Mouse (Mus musculus): ENCODE measurements around the gene Slc38a4. TPM values are rescaled to one million over a fixed set of nuclear protein-coding genes. Genes with fewer than 3 reads are reported as not detected.

Gene Slc38a4
- total and polyA plus RNA-seq, 3 experiments = 0.13 to 0.51 (median 0.17) TPM

- DNase-seq (ENCODE audit: extremely low read depth) = no peak
- TF ChIP-seq MXI1 (IDR thresholded peaks at IDR 0.05; ENCODE audit: low read depth, low read length) = no peak
- TF ChIP-seq MAZ (IDR thresholded peaks at IDR 0.05; ENCODE audit: low read depth, low read length) = no peak
- TF ChIP-seq MAX (IDR thresholded peaks at IDR 0.05; ENCODE audit: low read length) = no peak
- TF ChIP-seq RCOR1 (conservative IDR thresholded peaks at IDR 0.05; ENCODE audit: low read depth, low read length) = no peak
- TF ChIP-seq RAD21 (IDR thresholded peaks at IDR 0.05; ENCODE audit: low read depth, low read length) = no peak
- TF ChIP-seq ZNF384 (IDR thresholded peaks at IDR 0.05; ENCODE audit: low read depth, low read length) = no peak
- TF ChIP-seq CTCF (conservative IDR thresholded peaks at IDR 0.05 in 1 of 2, IDR thresholded peaks at IDR 0.05 in 1 of 2; ENCODE audit: low read depth in 2 of 2, low read length in 2 of 2) = no peak
- TF ChIP-seq MYC (IDR thresholded peaks at IDR 0.05; ENCODE audit: low read depth, low read length) = no peak
- TF ChIP-seq HCFC1 (IDR thresholded peaks at IDR 0.05; ENCODE audit: low read depth, low read length) = no peak
- no peak for TF ChIP-seq USF2 (conservative IDR thresholded peaks at IDR 0.05; ENCODE audit: low read depth, low read length)
- in situ Hi-C loops (cut with MboI; ENCODE audit: low pct_ligation_motif_present, low pct_unique_long_range_greater_than_20kb, low sequenced_read_pairs) = no loop called here
- Histone ChIP-seq H3K9me3 (replicated peaks; ENCODE audit: low read length) (no peaks in the 10 kb centered on the region), H3K27ac (ENCODE audit: insufficient read depth, low read depth) (no peak overlapping the region), H3K4me2 (ENCODE audit: insufficient read depth, low read depth, poor library complexity, severe bottlenecking) (no peak overlapping the region), H3K9ac (ENCODE audit: insufficient read depth, low read depth) (no peak overlapping the region), H3K4me3 (replicated peaks in 1 of 3; ENCODE audit: low read depth in 2 of 3, low read length in 2 of 3, poor library complexity in 1 of 3) (no peak overlapping the region), H3K4me1 (ENCODE audit: control insufficient read depth in 1 of 2, insufficient read depth in 2 of 2) (peaks cover 5 to 6% of the 10 kb centered on the region in 2 experiments; a peak in 3 of 4 replicates), H3K79me2 (replicated peaks; ENCODE audit: control insufficient read depth, extremely low read depth, insufficient read depth, poor library complexity, severe bottlenecking) (no peaks in the 10 kb centered on the region), H3K27me3 (replicated peaks) (no peaks in the 10 kb centered on the region), H3K36me3 (replicated peaks in 1 of 2; ENCODE audit: control insufficient read depth in 1 of 2, insufficient read depth in 1 of 2, low read length in 1 of 2) (no peaks in the 10 kb centered on the region)
- dilution Hi-C loops (cut with MboI; ENCODE audit: extremely low pct_ligation_motif_present, extremely low pct_unique_long_range_greater_than_20kb, low sequenced_read_pairs) = no loop called here
Observed at GRCm38 (mm10) chr15:97035892-97036291, 19.9 kb downstream of the Slc38a4 start.

- H3K27me3 ChIP-seq (replicated peaks) = no peaks in the 10 kb centered on the region
- H3K27ac ChIP-seq (ENCODE audit: insufficient read depth, low read depth) = no peak overlapping the region
- peak; percentile 39; the same call in 1 of the 2 replicates for TF ChIP-seq JUN (IDR thresholded peaks at IDR 0.05; ENCODE audit: insufficient read depth, low read depth, low read length)
- TF ChIP-seq USF1 (IDR thresholded peaks at IDR 0.05; ENCODE audit: low read depth, low read length) = no peak
- no peak for TF ChIP-seq MAZ (IDR thresholded peaks at IDR 0.05; ENCODE audit: low read depth, low read length)
- peak; percentile 48; the same call in 1 of the 2 replicates for TF ChIP-seq ELF1 (IDR thresholded peaks at IDR 0.05; ENCODE audit: low read depth, low read length)
- TF ChIP-seq ETS1 (conservative IDR thresholded peaks at IDR 0.05; ENCODE audit: low read depth, low read length) = peak; percentile 28; the same call in 1 of the 2 replicates
- peak; percentile 29 for TF ChIP-seq EP300 (IDR thresholded peaks at IDR 0.05; ENCODE audit: low read length)
- peak; percentile 54; the same call in 1 of the 2 replicates for TF ChIP-seq MXI1 (IDR thresholded peaks at IDR 0.05; ENCODE audit: low read depth, low read length)
- peak; percentile 69 for TF ChIP-seq MYC (IDR thresholded peaks at IDR 0.05; ENCODE audit: low read depth, low read length)
- TF ChIP-seq BHLHE40 (IDR thresholded peaks at IDR 0.05; ENCODE audit: low read depth, low read length) = 0 out of 2 replicates have a peak, but pooled peaks have one; percentile 14
- TF ChIP-seq NRF1 (IDR thresholded peaks at IDR 0.05; ENCODE audit: low read depth, low read length) = no peak
- peak; percentile 56 for TF ChIP-seq MAX (IDR thresholded peaks at IDR 0.05; ENCODE audit: low read length)
- peak; percentile 32; the same call in 1 of the 2 replicates for TF ChIP-seq IRF4 (IDR thresholded peaks at IDR 0.05; ENCODE audit: low read depth, low read length)
- 0 out of 2 replicates have a peak, but pooled peaks have one; percentile 25 for TF ChIP-seq TCF12 (IDR thresholded peaks at IDR 0.05; ENCODE audit: low read depth, low read length)
- H3K79me2 ChIP-seq (replicated peaks; ENCODE audit: control insufficient read depth, extremely low read depth, insufficient read depth, poor library complexity, severe bottlenecking) = no peaks in the 10 kb centered on the region
- dilution Hi-C loops (cut with MboI; ENCODE audit: extremely low pct_ligation_motif_present, extremely low pct_unique_long_range_greater_than_20kb, low sequenced_read_pairs) = no loop called here
- peaks cover 13 to 16% of the 10 kb centered on the region in 2 experiments for H3K4me1 ChIP-seq (ENCODE audit: control insufficient read depth in 1 of 2, insufficient read depth in 2 of 2)
- peak; percentile 14 for DNase-seq (ENCODE audit: extremely low read depth)
- no peaks in the 10 kb centered on the region for H3K36me3 ChIP-seq (replicated peaks in 1 of 2; ENCODE audit: control insufficient read depth in 1 of 2, insufficient read depth in 1 of 2, low read length in 1 of 2)
- H3K9ac ChIP-seq (ENCODE audit: insufficient read depth, low read depth) = no peak overlapping the region
- H3K9me3 ChIP-seq (replicated peaks; ENCODE audit: low read length) = no peaks in the 10 kb centered on the region
- H3K4me2 ChIP-seq (ENCODE audit: insufficient read depth, low read depth, poor library complexity, severe bottlenecking) = peak overlapping the region; percentile 8; the same call in 1 of the 2 replicates
- in situ Hi-C loops (cut with MboI; ENCODE audit: low pct_ligation_motif_present, low pct_unique_long_range_greater_than_20kb, low sequenced_read_pairs) = no loop called here
- H3K4me3 ChIP-seq (replicated peaks in 1 of 3; ENCODE audit: low read depth in 2 of 3, low read length in 2 of 3, poor library complexity in 1 of 3) = no peak overlapping the region
Observed at GRCm38 (mm10) chr15:97033485-97033991, 22.2 kb downstream of the Slc38a4 start.
